ENCODE assay signal across 8 mouse cellular contexts in genomic region chr11:103307910-103308309, GRCm38 (mm10). TPM values are rescaled to one million over a fixed set of nuclear protein-coding genes. Genes with fewer than 3 reads are reported as not detected.
DNase-seq lines count a peak whose midpoint lies in the region.

No protein-coding gene starts in this region.

- peak; percentile 63 to 81 for DNase-seq in heart, adult 18-20 months
- DNase-seq in heart, adult 8-10 months (ENCODE audit: low spot score): no peak
- DNase-seq in B cell, adult 2 months: peak; percentile 15 to 21
- peak; percentile 40 to 66 for DNase-seq in gastrocnemius, adult 8-10 months (ENCODE audit: low spot score in 2 of 2)
- peak; percentile 71 to 79 for DNase-seq in kidney, postnatal 4 days
- no peak for DNase-seq in MN1 (ENCODE audit: low spot score)
- no peak for DNase-seq in ovary, postnatal 36 days (ENCODE audit: low spot score)
- DNase-seq in cerebellum, postnatal 14 days: no peak

RNA-seq across cellular contexts. Expression of gene Map3k14, which starts 40.6 kb away (rescaled TPM):
- total RNA-seq in heart, adult 18-20 months (2021): 1 to 10 TPM; 2.5 to 3.0 TPM
- 1 to 10 TPM; 2.7 to 3.9 (median 3.6) TPM for total RNA-seq in heart, adult 8-10 months (2022)
- total RNA-seq in gastrocnemius, adult 8-10 months (2022): 1 to 10 TPM; 3.0 to 4.9 (median 4.2) TPM

RNA-seq across cellular contexts. Expression of gene Arhgap27, which starts 55.6 kb away (rescaled TPM):
- total RNA-seq in heart, adult 18-20 months (2021): 10 to 100 TPM; 15.3 to 20.3 TPM
- total RNA-seq in heart, adult 8-10 months (2022): 10 to 100 TPM; 11.9 to 20.4 (median 13.3) TPM
- total RNA-seq in gastrocnemius, adult 8-10 months (2022): 1 to 10 TPM; 2.5 to 4.7 (median 4.4) TPM

Comparison
In these comparisons a context has a peak if more than half of its experiments do, and no peak if none do; other contexts are left out.
1. DNase-seq: peak in heart, adult 18-20 months (2 of 2), B cell, adult 2 months (2 of 2), gastrocnemius, adult 8-10 months (2 of 2) and kidney, postnatal 4 days (2 of 2); none in heart, adult 8-10 months (single experiment), MN1 (single experiment), ovary, postnatal 36 days (single experiment) and cerebellum, postnatal 14 days (0 of 2).